Mouse (Mus musculus): ENCODE data around the gene Coil.
"Not testable (repeated sequence)": the region's sequence is repeated elsewhere in the genome, so short reads cannot be mapped to it uniquely, and the experiment has no call there.

Coil gene

GRCm38 (mm10) chr11:88973776-88974701 is 4.0 kb downstream of the Coil start:
- DNase-seq: peak; percentile 94 to 97

GRCm38 (mm10) chr11:88976320-88976719 is 6.3 kb downstream of the Coil start:
- DNase-seq: no peak

GRCm38 (mm10) chr11:88977188-88977587 is 7.1 kb downstream of the Coil start:
- no peak for DNase-seq

GRCm38 (mm10) chr11:88981337-88981736 is 11.3 kb downstream of the Coil start:
- no peak for DNase-seq

- no peak for DNase-seq
Measured at GRCm38 (mm10) chr11:88986616-88987015, 16.6 kb downstream of the Coil start.

- no peak for DNase-seq
Measured at GRCm38 (mm10) chr11:88988956-88989355, 18.9 kb downstream of the Coil start.

GRCm38 (mm10) chr11:88989530-88989929 is 19.5 kb downstream of the Coil start:
- DNase-seq: no peak

GRCm38 (mm10) chr11:88993186-88993585 is 23.1 kb downstream of the Coil start:
- DNase-seq: no peak

GRCm38 (mm10) chr11:88993625-88994024 is 23.6 kb downstream of the Coil start:
- DNase-seq: peak; percentile 21 to 32

GRCm38 (mm10) chr11:88994492-88994891 is 24.4 kb downstream of the Coil start:
- no peak for DNase-seq

GRCm38 (mm10) chr11:88995616-88996015 is 25.6 kb downstream of the Coil start:
- no peak for DNase-seq

GRCm38 (mm10) chr11:88996427-88996826 is 26.4 kb downstream of the Coil start:
- no peak for DNase-seq

- not testable (repeated sequence) for DNase-seq
Measured at GRCm38 (mm10) chr11:88997343-88997742, 27.3 kb downstream of the Coil start.

GRCm38 (mm10) chr11:88998406-88998805 is 28.4 kb downstream of the Coil start:
- no peak for DNase-seq

- DNase-seq: peak in 1 of 2 experiments; percentile 12
Measured at GRCm38 (mm10) chr11:88998974-88999722, 29.1 kb downstream of the Coil start, which contains the start of gene Trim25. Gene Trim25, plus strand, starts transcription at chr11:88999376.

GRCm38 (mm10) chr11:88999723-89000526 is 29.9 kb downstream of the Coil start:
- no peak for DNase-seq

- DNase-seq: no peak
Measured at GRCm38 (mm10) chr11:89000527-89000819, 30.4 kb downstream of the Coil start.

- no peak for DNase-seq
Measured at GRCm38 (mm10) chr11:89001569-89001968, 31.5 kb downstream of the Coil start.

GRCm38 (mm10) chr11:89002068-89002467 is 32.0 kb downstream of the Coil start:
- no peak for DNase-seq

- no peak for DNase-seq
Measured at GRCm38 (mm10) chr11:89002621-89003020, 32.6 kb downstream of the Coil start.

- no peak for DNase-seq
Measured at GRCm38 (mm10) chr11:89003078-89003477, 33.0 kb downstream of the Coil start.

- no peak for DNase-seq
Measured at GRCm38 (mm10) chr11:89003726-89004125, 33.7 kb downstream of the Coil start.

GRCm38 (mm10) chr11:89005473-89005872 is 35.4 kb downstream of the Coil start:
- no peak for DNase-seq
